Mouse (Mus musculus) midbrain, embryonic 15.5 days (tissue): Measurements from ENCODE around the gene Tns1. TPM values are rescaled to one million over a fixed set of nuclear protein-coding genes. Genes with fewer than 3 reads are reported as not detected.

Experiments
- ATAC-seq: fragments of 200-750 bp; cut with Nextera tagmentation; replicated peaks from 2 replicates; pipeline ENCODE4 v1.8.0; 2017; ENCODE audit warnings: moderate TSS enrichment
- H3K27ac ChIP-seq: fragments of 300-500 bp; sonication (generic); 2 replicates; pipeline ENCODE4 v1.5.1; 2015; ENCODE audit warnings: mild to moderate bottlenecking, inconsistent platforms
- H3K27me3 ChIP-seq: fragments of 300-500 bp; sonication (generic); replicated peaks from 2 replicates; pipeline ENCODE4 v1.6.1; 2015; ENCODE audit warnings: inconsistent platforms
- H3K36me3 ChIP-seq: fragments of 300-500 bp; sonication (generic); replicated peaks from 2 replicates; pipeline ENCODE4 v1.6.1; 2015; ENCODE audit warnings: inconsistent platforms
- H3K4me1 ChIP-seq: fragments of 300-500 bp; sonication (generic); 2 replicates; pipeline ENCODE4 v1.6.1; 2015; ENCODE audit warnings: inconsistent platforms
- H3K4me2 ChIP-seq: fragments of 300-500 bp; sonication (generic); 2 replicates; pipeline ENCODE4 v1.6.1; 2015; ENCODE audit warnings: inconsistent platforms, mild to moderate bottlenecking, moderate library complexity
- H3K4me3 ChIP-seq: fragments of 300-500 bp; sonication (generic); 2 replicates; pipeline ENCODE4 v1.5.1; 2015; ENCODE audit warnings: mild to moderate bottlenecking, inconsistent platforms
- H3K9ac ChIP-seq: fragments of 300-500 bp; sonication (generic); 2 replicates; pipeline ENCODE4 v1.6.1; 2015; ENCODE audit warnings: mild to moderate bottlenecking, inconsistent platforms
- H3K9me3 ChIP-seq: fragments of 300-500 bp; sonication (generic); 2 replicates; pipeline ENCODE4 v1.6.1; 2016; ENCODE audit warnings: inconsistent platforms
- WGBS: fragments of 180-500 bp; shearing (Covaris S2); methylation state at CpG from one replicate; pipeline ENCODE4 v1.1.7; 2015; ENCODE audit warnings: mixed read lengths; 5-methylcytosine and 5-hydroxymethylcytosine counted together
- polyA plus RNA-seq: library from polyadenylated mRNA; unstranded; fragments of >200 nt; fragmentation: Nextera tagmentation; extraction: Ambion mirVana; gene quantifications from 2 replicates; pipeline ENCODE4 v1.2.1, GENCODE M21; 2015

Gene Tns1
- polyA plus RNA-seq, 1 experiment from 2014 or later = 15.2 TPM

GRCm38 (mm10) chr1:73924871-73925610 lies 199.2 kb downstream of the Tns1 start:
- no peaks in the 10 kb centered on the region for H3K4me1 ChIP-seq
- H3K27me3 ChIP-seq = no peaks in the 10 kb centered on the region
- H3K27ac ChIP-seq = no peak overlapping the region
- no peaks in the 10 kb centered on the region for H3K36me3 ChIP-seq
- no peaks in the 10 kb centered on the region for H3K9me3 ChIP-seq
- H3K9ac ChIP-seq = no peak overlapping the region
- WGBS = 91% methylated on average over 18 of the region's 18 CpGs
- no peak for ATAC-seq
- no peak overlapping the region for H3K4me3 ChIP-seq
- no peak overlapping the region for H3K4me2 ChIP-seq

- H3K4me1 ChIP-seq = no peaks in the 10 kb centered on the region
- no peak overlapping the region for H3K4me2 ChIP-seq
- 85% methylated on average over 5 of the region's 5 CpGs for WGBS
These were observed 200.0 kb downstream of the Tns1 start for GRCm38 (mm10) chr1:73924210-73924609.

GRCm38 (mm10) chr1:73923185-73923584 lies 201.1 kb downstream of the Tns1 start:
- Histone ChIP-seq H3K36me3 (no peaks in the 10 kb centered on the region), H3K9ac (no peak overlapping the region), H3K9me3 (no peaks in the 10 kb centered on the region), H3K27ac (no peak overlapping the region), H3K4me1 (no peaks in the 10 kb centered on the region), H3K4me2 (no peak overlapping the region), H3K4me3 (no peak overlapping the region), H3K27me3 (no peaks in the 10 kb centered on the region)
- 89% methylated on average over 8 of the region's 8 CpGs for WGBS
- ATAC-seq = no peak

More at GRCm38 (mm10) chr1:73924210-73924609, 200.0 kb downstream of the Tns1 start:
- no peak for ATAC-seq
- H3K4me3 ChIP-seq = no peak overlapping the region
- H3K27me3 ChIP-seq = no peaks in the 10 kb centered on the region
- H3K36me3 ChIP-seq = no peaks in the 10 kb centered on the region
- H3K27ac ChIP-seq = no peak overlapping the region
- no peaks in the 10 kb centered on the region for H3K9me3 ChIP-seq
- H3K9ac ChIP-seq = no peak overlapping the region

DNA sequence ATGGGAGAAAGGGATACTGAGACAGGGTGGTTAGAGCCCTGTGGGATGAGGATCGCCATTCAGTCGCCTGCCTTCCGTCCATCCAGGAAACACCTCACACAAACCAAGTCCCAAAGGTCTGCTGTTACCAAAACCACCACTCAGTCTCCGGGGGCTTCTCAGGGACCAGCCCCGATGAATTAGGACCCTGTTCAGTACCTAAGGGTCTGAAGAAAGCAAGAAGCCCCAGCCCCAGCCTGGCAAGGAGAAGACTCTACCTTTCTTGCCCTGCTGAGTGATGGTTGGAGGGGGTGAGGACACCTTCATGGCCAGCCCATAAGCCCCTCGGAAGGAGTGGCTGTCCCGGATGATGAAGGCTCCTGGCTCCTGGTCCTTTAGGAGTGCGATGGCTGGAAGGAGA lies 203.5 kb downstream of the Tns1 start:
- no peaks in the 10 kb centered on the region for H3K36me3 ChIP-seq
- no peak overlapping the region for H3K4me2 ChIP-seq
- no peaks in the 10 kb centered on the region for H3K4me1 ChIP-seq
- no peak overlapping the region for H3K9ac ChIP-seq
- no peaks in the 10 kb centered on the region for H3K9me3 ChIP-seq
- H3K27ac ChIP-seq = no peak overlapping the region
- H3K27me3 ChIP-seq = no peaks in the 10 kb centered on the region
- no peak overlapping the region for H3K4me3 ChIP-seq
- no peak for ATAC-seq
- 95% methylated on average over 8 of the region's 8 CpGs for WGBS

DNA sequence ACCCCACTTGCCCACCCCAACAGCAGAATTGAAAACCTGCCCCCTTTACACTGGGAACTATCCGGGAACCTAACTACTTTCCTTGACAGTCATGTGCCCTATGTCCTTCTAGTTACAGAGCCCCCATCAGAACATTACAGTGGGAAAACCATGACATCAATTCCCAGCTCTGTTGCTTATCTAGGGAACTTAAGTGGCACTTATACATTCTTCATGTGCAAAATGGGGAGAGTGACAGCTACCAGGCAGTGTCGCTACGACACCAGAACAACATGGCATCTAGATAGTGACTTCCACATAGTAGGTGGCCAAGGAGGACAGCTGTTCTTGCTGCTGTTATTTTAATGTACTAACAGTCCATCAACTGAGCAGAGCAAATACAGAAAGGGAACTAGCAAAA lies 204.3 kb downstream of the Tns1 start:
- Histone ChIP-seq H3K4me1 (no peaks in the 10 kb centered on the region), H3K36me3 (no peaks in the 10 kb centered on the region), H3K4me3 (no peak overlapping the region), H3K4me2 (no peak overlapping the region), H3K27ac (no peak overlapping the region), H3K9ac (no peak overlapping the region), H3K9me3 (no peaks in the 10 kb centered on the region), H3K27me3 (no peaks in the 10 kb centered on the region)
- WGBS = 96% methylated on average over 3 of the region's 3 CpGs
- ATAC-seq = no peak

DNA sequence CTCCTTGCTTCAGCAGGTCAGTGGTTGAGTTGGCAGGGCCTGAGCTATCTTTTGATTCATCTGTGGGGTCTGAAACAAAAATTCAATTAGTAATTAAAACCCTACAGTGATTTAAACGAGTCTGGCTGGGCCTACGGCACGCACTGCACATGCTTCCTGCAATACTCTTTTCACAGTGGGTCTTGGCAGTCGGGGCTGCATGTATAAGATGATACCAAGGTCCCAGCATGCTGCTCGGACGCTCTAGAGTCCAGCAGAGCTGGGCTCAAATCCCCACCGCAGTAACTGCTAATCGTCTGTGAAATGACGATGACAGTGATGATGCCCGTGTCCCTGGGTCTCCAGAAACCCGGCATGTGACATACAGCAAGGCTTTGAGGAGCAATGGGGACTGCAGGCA lies 206.2 kb downstream of the Tns1 start:
- Histone ChIP-seq H3K27ac (no peak overlapping the region), H3K36me3 (no peaks in the 10 kb centered on the region), H3K4me3 (no peak overlapping the region), H3K27me3 (no peaks in the 10 kb centered on the region), H3K9me3 (no peaks in the 10 kb centered on the region), H3K4me2 (no peak overlapping the region), H3K9ac (no peak overlapping the region), H3K4me1 (peaks cover 13% of the 10 kb centered on the region; the same call in 1 of the 2 replicates)
- no peak for ATAC-seq
- WGBS = 70% methylated on average over 11 of the region's 11 CpGs

DNA sequence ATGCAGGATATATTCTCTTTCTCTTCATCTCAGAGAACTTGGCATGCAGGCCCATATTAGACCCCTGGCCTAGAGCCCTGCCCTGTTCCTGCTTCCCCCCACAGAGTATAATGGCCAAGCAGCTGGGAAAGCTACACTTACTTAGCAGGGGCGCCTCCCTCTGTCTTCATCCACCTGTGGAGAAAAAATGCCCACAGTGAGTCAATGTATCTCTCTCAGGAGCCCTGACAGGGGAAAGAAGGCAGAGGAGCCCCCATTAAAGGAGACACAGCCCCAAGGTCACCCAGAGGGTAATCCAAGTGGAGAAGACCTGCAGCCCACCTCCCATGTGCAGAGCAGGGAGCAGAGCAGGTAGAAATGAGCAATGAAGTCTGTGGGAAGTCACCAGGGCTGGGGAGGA lies 208.0 kb downstream of the Tns1 start:
- H3K4me3 ChIP-seq = no peak overlapping the region
- H3K27me3 ChIP-seq = no peaks in the 10 kb centered on the region
- WGBS = 94% methylated on average over 1 of the region's 1 CpGs
- no peak for ATAC-seq
- H3K9ac ChIP-seq = no peak overlapping the region
- H3K4me1 ChIP-seq = peaks cover 13% of the 10 kb centered on the region; the same call in 1 of the 2 replicates
- no peak overlapping the region for H3K4me2 ChIP-seq
- H3K9me3 ChIP-seq = no peaks in the 10 kb centered on the region
- H3K27ac ChIP-seq = no peak overlapping the region
- H3K36me3 ChIP-seq = no peaks in the 10 kb centered on the region

GRCm38 (mm10) chr1:73915218-73916070 lies 208.8 kb downstream of the Tns1 start:
- WGBS = 76% methylated on average over 8 of the region's 8 CpGs
- H3K36me3 ChIP-seq = no peaks in the 10 kb centered on the region
- H3K9me3 ChIP-seq = no peaks in the 10 kb centered on the region
- no peak overlapping the region for H3K4me3 ChIP-seq
- H3K9ac ChIP-seq = no peak overlapping the region
- no peaks in the 10 kb centered on the region for H3K27me3 ChIP-seq
- no peak overlapping the region for H3K27ac ChIP-seq
- ATAC-seq = no peak
- no peak overlapping the region for H3K4me2 ChIP-seq
- H3K4me1 ChIP-seq = peaks cover 13% of the 10 kb centered on the region; the same call in 1 of the 2 replicates

- H3K36me3 ChIP-seq = no peaks in the 10 kb centered on the region
- H3K9me3 ChIP-seq = no peaks in the 10 kb centered on the region
- H3K9ac ChIP-seq = no peak overlapping the region
- no peak overlapping the region for H3K27ac ChIP-seq
- no peak overlapping the region for H3K4me2 ChIP-seq
- no peak overlapping the region for H3K4me3 ChIP-seq
- WGBS = 25% methylated on average over 8 of the region's 9 CpGs
- ATAC-seq = no peak
- H3K4me1 ChIP-seq = peaks cover 13% of the 10 kb centered on the region; the same call in 1 of the 2 replicates
- H3K27me3 ChIP-seq = no peaks in the 10 kb centered on the region
These were observed 210.2 kb downstream of the Tns1 start for GRCm38 (mm10) chr1:73914076-73914475.

DNA sequence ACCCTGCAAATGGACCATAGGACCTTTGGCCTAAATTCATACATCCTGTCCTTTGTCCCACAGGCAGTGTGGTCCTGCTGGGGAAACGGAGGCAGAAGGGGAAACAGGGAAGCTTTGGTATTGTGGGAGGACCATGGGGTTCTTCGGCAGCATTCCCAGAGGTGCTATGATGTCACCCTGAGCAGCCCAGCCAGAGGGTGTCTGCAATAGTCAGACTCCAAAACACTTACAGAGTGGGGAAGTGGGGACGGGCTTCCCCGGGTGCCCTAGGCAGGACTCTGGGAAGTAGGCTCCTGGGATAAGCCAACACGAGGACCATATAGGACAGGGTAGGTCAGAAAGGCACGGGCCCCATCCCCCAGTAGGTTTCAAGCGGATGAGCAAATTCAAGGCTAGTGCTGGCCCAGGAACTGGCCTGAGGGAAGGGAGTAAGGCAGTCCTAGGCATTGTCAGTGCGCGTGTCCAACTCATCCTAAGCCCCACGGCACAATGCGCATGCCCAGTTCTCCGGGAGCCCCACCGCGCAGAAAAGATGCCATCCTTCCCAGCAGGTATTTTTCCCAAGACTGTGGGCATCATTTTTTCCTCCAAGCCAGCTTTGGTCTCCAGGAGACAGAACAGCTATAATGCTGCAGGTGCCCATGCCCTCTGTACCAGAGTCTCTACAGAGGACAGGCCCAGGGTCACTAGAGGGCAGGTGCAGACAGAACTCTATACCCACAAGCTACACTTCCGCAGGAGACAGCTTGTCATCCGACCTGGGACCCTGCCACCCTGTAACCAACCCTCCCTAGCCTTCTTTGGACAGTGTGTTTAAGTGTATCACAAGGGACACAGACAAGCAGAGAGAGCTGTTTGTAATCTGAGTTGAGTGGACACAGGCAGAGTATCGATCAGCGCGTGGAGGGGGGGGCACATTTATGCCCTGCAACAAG lies 210.9 kb downstream of the Tns1 start:
- Histone ChIP-seq H3K4me1 (peaks cover 13% of the 10 kb centered on the region; the same call in 1 of the 2 replicates), H3K4me2 (no peak overlapping the region), H3K9ac (no peak overlapping the region), H3K27ac (no peak overlapping the region), H3K36me3 (no peaks in the 10 kb centered on the region), H3K27me3 (no peaks in the 10 kb centered on the region), H3K4me3 (no peak overlapping the region), H3K9me3 (no peaks in the 10 kb centered on the region)
- 0 out of 2 replicates have a peak, but pooled peaks have one; percentile 30 for ATAC-seq
- WGBS = 76% methylated on average over 19 of the region's 19 CpGs

- H3K4me3 ChIP-seq = no peak overlapping the region
- ATAC-seq = no peak
- H3K4me2 ChIP-seq = no peak overlapping the region
- no peaks in the 10 kb centered on the region for H3K36me3 ChIP-seq
- no peaks in the 10 kb centered on the region for H3K27me3 ChIP-seq
- peaks cover 13% of the 10 kb centered on the region; the same call in 1 of the 2 replicates for H3K4me1 ChIP-seq
- no peaks in the 10 kb centered on the region for H3K9me3 ChIP-seq
- WGBS = 81% methylated on average over 10 of the region's 10 CpGs
- H3K9ac ChIP-seq = no peak overlapping the region
- H3K27ac ChIP-seq = no peak overlapping the region
These were observed 211.8 kb downstream of the Tns1 start for GRCm38 (mm10) chr1:73912466-73912865.

- Histone ChIP-seq H3K9ac (no peak overlapping the region), H3K36me3 (no peaks in the 10 kb centered on the region), H3K27ac (no peak overlapping the region), H3K27me3 (no peaks in the 10 kb centered on the region), H3K4me3 (no peak overlapping the region), H3K4me2 (no peak overlapping the region), H3K9me3 (no peaks in the 10 kb centered on the region), H3K4me1 (peaks cover 13% of the 10 kb centered on the region; the same call in 1 of the 2 replicates)
- WGBS = 85% methylated on average over 8 of the region's 8 CpGs
- no peak for ATAC-seq
These were observed 212.3 kb downstream of the Tns1 start for GRCm38 (mm10) chr1:73911981-73912380.
